Mouse (Mus musculus): Measurements from ENCODE around the gene Prg2. TPM values are rescaled to one million over a fixed set of nuclear protein-coding genes. Genes with fewer than 3 reads are reported as not detected.
A peak's percentile ranks its signal among the peaks of the same experiment; 100 is the strongest.

Gene Prg2
- 0.41 TPM in 1 of 2 replicates, not detected in the other for polyA plus RNA-seq (2014; fragmentation: Nextera tagmentation; extraction: Ambion mirVana)

GRCm38 (mm10) chr2:84980188-84980587, at the start of gene Prg2:
Prg2 (plus strand) TSS chr2:84980461.
- H3K4me1 ChIP-seq (ENCODE audit: control insufficient read depth, insufficient read depth, low read length): no peaks in the 10 kb centered on the region
- WGBS: 72% methylated on average over 1 of the region's 1 CpGs
- no peak for ATAC-seq (ENCODE audit: insufficient read depth, low FRiP score, low TSS enrichment)

GRCm38 (mm10) chr2:84933992-84934648, 46.1 kb upstream of the Prg2 start:
- ATAC-seq (ENCODE audit: insufficient read depth, low FRiP score, low TSS enrichment): no peak

More at GRCm38 (mm10) chr2:84980188-84980587, at the start of gene Prg2:
- Histone ChIP-seq H3K27ac (ENCODE audit: low read depth, low read length) (no peak within 1 kb of the TSS), H3K36me3 (ENCODE audit: control insufficient read depth, insufficient read depth, low read length) (no peaks in the 10 kb centered on the region), H3K9me3 (ENCODE audit: control insufficient read depth, low read length) (no peaks in the 10 kb centered on the region), H3K4me2 (ENCODE audit: low read depth) (no peak within 1 kb of the TSS), H3K9ac (ENCODE audit: low read length) (no peak within 1 kb of the TSS), H3K4me3 (ENCODE audit: low read depth, low read length) (no peak within 1 kb of the TSS), H3K27me3 (ENCODE audit: control insufficient read depth, insufficient read depth, low read length) (no peaks in the 10 kb centered on the region)
- no peak for DNase-seq (ENCODE audit: low spot score)

GRCm38 (mm10) chr2:84934649-84935007, 45.6 kb upstream of the Prg2 start:
- Histone ChIP-seq H3K4me3 (ENCODE audit: low read depth, low read length) (no peak overlapping the region), H3K36me3 (ENCODE audit: control insufficient read depth, insufficient read depth, low read length) (no peaks in the 10 kb centered on the region), H3K4me1 (ENCODE audit: control insufficient read depth, insufficient read depth, low read length) (peaks cover 3% of the 10 kb centered on the region; the same call in 1 of the 2 replicates), H3K27me3 (ENCODE audit: control insufficient read depth, insufficient read depth, low read length) (no peaks in the 10 kb centered on the region), H3K9me3 (ENCODE audit: control insufficient read depth, low read length) (no peaks in the 10 kb centered on the region), H3K27ac (ENCODE audit: low read depth, low read length) (no peak overlapping the region), H3K4me2 (ENCODE audit: low read depth) (no peak overlapping the region), H3K9ac (ENCODE audit: low read length) (no peak overlapping the region)
- DNase-seq (ENCODE audit: low spot score): no peak
- ATAC-seq (ENCODE audit: insufficient read depth, low FRiP score, low TSS enrichment): no peak
- 70% methylated on average over 4 of the region's 4 CpGs for WGBS

More at GRCm38 (mm10) chr2:84933992-84934648, 46.1 kb upstream of the Prg2 start:
- DNase-seq (ENCODE audit: low spot score): no peak
- no peaks in the 10 kb centered on the region for H3K9me3 ChIP-seq (ENCODE audit: control insufficient read depth, low read length)
- 83% methylated on average over 8 of the region's 8 CpGs for WGBS
- no peak overlapping the region for H3K4me2 ChIP-seq (ENCODE audit: low read depth)
- no peak overlapping the region for H3K4me3 ChIP-seq (ENCODE audit: low read depth, low read length)
- H3K36me3 ChIP-seq (ENCODE audit: control insufficient read depth, insufficient read depth, low read length): no peaks in the 10 kb centered on the region
- no peak overlapping the region for H3K27ac ChIP-seq (ENCODE audit: low read depth, low read length)
- no peak overlapping the region for H3K9ac ChIP-seq (ENCODE audit: low read length)
- H3K4me1 ChIP-seq (ENCODE audit: control insufficient read depth, insufficient read depth, low read length): peaks cover 3% of the 10 kb centered on the region; the same call in 1 of the 2 replicates
- H3K27me3 ChIP-seq (ENCODE audit: control insufficient read depth, insufficient read depth, low read length): no peaks in the 10 kb centered on the region

GRCm38 (mm10) chr2:84935065-84935464, 45.2 kb upstream of the Prg2 start:
- Histone ChIP-seq H3K4me3 (ENCODE audit: low read depth, low read length) (no peak overlapping the region), H3K27ac (ENCODE audit: low read depth, low read length) (no peak overlapping the region), H3K9me3 (ENCODE audit: control insufficient read depth, low read length) (no peaks in the 10 kb centered on the region), H3K36me3 (ENCODE audit: control insufficient read depth, insufficient read depth, low read length) (no peaks in the 10 kb centered on the region), H3K4me1 (ENCODE audit: control insufficient read depth, insufficient read depth, low read length) (peaks cover 3% of the 10 kb centered on the region; the same call in 1 of the 2 replicates), H3K4me2 (ENCODE audit: low read depth) (no peak overlapping the region), H3K9ac (ENCODE audit: low read length) (no peak overlapping the region), H3K27me3 (ENCODE audit: control insufficient read depth, insufficient read depth, low read length) (no peaks in the 10 kb centered on the region)
- WGBS: 83% methylated on average over 5 of the region's 5 CpGs
- ATAC-seq (ENCODE audit: insufficient read depth, low FRiP score, low TSS enrichment) (no peak), DNase-seq (ENCODE audit: low spot score) (no peak)

- H3K9me3 ChIP-seq (ENCODE audit: control insufficient read depth, low read length): no peaks in the 10 kb centered on the region
- peak; percentile 51 for DNase-seq (ENCODE audit: low spot score)
- peak within 1 kb of the TSS; percentile 36 for H3K4me2 ChIP-seq (ENCODE audit: low read depth)
- ATAC-seq (ENCODE audit: insufficient read depth, low FRiP score, low TSS enrichment): peak; percentile 82
- H3K9ac ChIP-seq (ENCODE audit: low read length): peak within 1 kb of the TSS; percentile 51
- 23% methylated on average over 38 of the region's 38 CpGs for WGBS
- H3K27me3 ChIP-seq (ENCODE audit: control insufficient read depth, insufficient read depth, low read length): no peaks in the 10 kb centered on the region
- no peaks in the 10 kb centered on the region for H3K36me3 ChIP-seq (ENCODE audit: control insufficient read depth, insufficient read depth, low read length)
- H3K4me3 ChIP-seq (ENCODE audit: low read depth, low read length): peak within 1 kb of the TSS; percentile 30
- H3K27ac ChIP-seq (ENCODE audit: low read depth, low read length): peak within 1 kb of the TSS; percentile 8; the same call in 1 of the 2 replicates
- H3K4me1 ChIP-seq (ENCODE audit: control insufficient read depth, insufficient read depth, low read length): peaks cover 3% of the 10 kb centered on the region; the same call in 1 of the 2 replicates
Observed at GRCm38 (mm10) chr2:84936474-84937429, 43.5 kb upstream of the Prg2 start, which contains the start of gene Slc43a3. Slc43a3 (plus strand) TSS chr2:84936579.

GRCm38 (mm10) chr2:84937491-84938150, 42.6 kb upstream of the Prg2 start:
- WGBS: 76% methylated on average over 3 of the region's 3 CpGs
- ATAC-seq (ENCODE audit: insufficient read depth, low FRiP score, low TSS enrichment) (no peak), DNase-seq (ENCODE audit: low spot score) (no peak)
- no peak overlapping the region for H3K9ac ChIP-seq (ENCODE audit: low read length)
- H3K4me1 ChIP-seq (ENCODE audit: control insufficient read depth, insufficient read depth, low read length): peaks cover 3% of the 10 kb centered on the region; the same call in 1 of the 2 replicates
- no peaks in the 10 kb centered on the region for H3K27me3 ChIP-seq (ENCODE audit: control insufficient read depth, insufficient read depth, low read length)
- H3K27ac ChIP-seq (ENCODE audit: low read depth, low read length): peak overlapping the region; percentile 8; the same call in 1 of the 2 replicates
- peak overlapping the region; percentile 0 for H3K4me3 ChIP-seq (ENCODE audit: low read depth, low read length)
- no peaks in the 10 kb centered on the region for H3K36me3 ChIP-seq (ENCODE audit: control insufficient read depth, insufficient read depth, low read length)
- peak overlapping the region; percentile 30 for H3K4me2 ChIP-seq (ENCODE audit: low read depth)
- no peaks in the 10 kb centered on the region for H3K9me3 ChIP-seq (ENCODE audit: control insufficient read depth, low read length)

GRCm38 (mm10) chr2:84938249-84938946, 41.9 kb upstream of the Prg2 start:
- peaks cover 3% of the 10 kb centered on the region; the same call in 1 of the 2 replicates for H3K4me1 ChIP-seq (ENCODE audit: control insufficient read depth, insufficient read depth, low read length)
- H3K9me3 ChIP-seq (ENCODE audit: control insufficient read depth, low read length): no peaks in the 10 kb centered on the region
- H3K27ac ChIP-seq (ENCODE audit: low read depth, low read length): no peak overlapping the region
- ATAC-seq (ENCODE audit: insufficient read depth, low FRiP score, low TSS enrichment): no peak
- no peak for DNase-seq (ENCODE audit: low spot score)
- H3K36me3 ChIP-seq (ENCODE audit: control insufficient read depth, insufficient read depth, low read length): no peaks in the 10 kb centered on the region
- H3K4me3 ChIP-seq (ENCODE audit: low read depth, low read length): no peak overlapping the region
- 86% methylated on average over 5 of the region's 5 CpGs for WGBS
- H3K27me3 ChIP-seq (ENCODE audit: control insufficient read depth, insufficient read depth, low read length): no peaks in the 10 kb centered on the region
- H3K9ac ChIP-seq (ENCODE audit: low read length): no peak overlapping the region
- H3K4me2 ChIP-seq (ENCODE audit: low read depth): no peak overlapping the region

- Histone ChIP-seq H3K9ac (ENCODE audit: low read length) (no peak overlapping the region), H3K9me3 (ENCODE audit: control insufficient read depth, low read length) (no peaks in the 10 kb centered on the region), H3K27ac (ENCODE audit: low read depth, low read length) (no peak overlapping the region), H3K4me2 (ENCODE audit: low read depth) (no peak overlapping the region), H3K27me3 (ENCODE audit: control insufficient read depth, insufficient read depth, low read length) (no peaks in the 10 kb centered on the region), H3K4me1 (ENCODE audit: control insufficient read depth, insufficient read depth, low read length) (peaks cover 3% of the 10 kb centered on the region; the same call in 1 of the 2 replicates), H3K36me3 (ENCODE audit: control insufficient read depth, insufficient read depth, low read length) (no peaks in the 10 kb centered on the region), H3K4me3 (ENCODE audit: low read depth, low read length) (no peak overlapping the region)
- ATAC-seq (ENCODE audit: insufficient read depth, low FRiP score, low TSS enrichment) (no peak), DNase-seq (ENCODE audit: low spot score) (no peak)
- WGBS: 89% methylated on average over 3 of the region's 3 CpGs
Observed at GRCm38 (mm10) chr2:84939306-84939705, 41.0 kb upstream of the Prg2 start.

Data from neural tube, embryonic 11.5 days (tissue).